Mouse (Mus musculus) spleen, postnatal 4 days (tissue): ENCODE measurements around the gene Stk17b.

ENCODE experiments used
- DNase-seq, 2 experiments: peaks; one replicate each; pipeline ENCODE4 v3.0.0; 2022; ENCODE audit warnings: low spot score in 2 of 2

Stk17b gene

DNA sequence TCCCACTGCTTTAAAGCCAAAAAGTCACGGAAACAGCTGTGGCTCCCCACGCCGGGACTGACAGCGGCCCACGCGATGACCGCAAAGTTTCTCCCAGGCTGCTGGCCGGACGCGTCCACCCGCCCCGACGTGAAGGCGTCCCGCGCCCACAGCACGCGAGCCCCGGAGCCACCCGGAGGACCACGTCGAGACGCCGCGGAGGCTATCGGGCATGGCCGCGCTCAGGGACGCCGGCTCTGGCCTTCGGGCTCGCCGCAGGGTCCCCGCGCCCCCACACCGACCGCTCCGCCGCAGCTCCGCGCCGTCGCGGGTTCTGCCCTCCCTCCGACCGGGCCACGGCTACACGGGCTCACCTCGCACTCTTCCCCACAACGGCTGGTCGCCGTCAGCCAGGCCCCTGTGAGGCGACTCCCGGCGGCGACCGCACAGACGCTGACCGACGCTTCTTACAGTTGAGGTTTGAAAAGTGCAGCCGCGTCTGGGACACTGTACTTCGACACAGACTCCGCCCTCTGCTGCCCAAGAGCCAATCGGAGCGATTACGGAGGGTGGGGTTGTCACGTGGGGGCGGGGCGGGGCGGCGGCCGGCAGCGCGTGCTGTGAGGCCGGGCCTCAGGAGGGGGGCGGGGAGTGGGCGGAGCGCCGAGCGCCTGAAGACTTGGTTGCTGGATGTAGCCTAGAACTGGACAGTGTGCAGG lies at the start of gene Stk17b:
Stk17b (minus strand) TSS at position 504 of the 698 bp plus-strand sequence.
- DNase-seq, result peak; percentile 94

DNA sequence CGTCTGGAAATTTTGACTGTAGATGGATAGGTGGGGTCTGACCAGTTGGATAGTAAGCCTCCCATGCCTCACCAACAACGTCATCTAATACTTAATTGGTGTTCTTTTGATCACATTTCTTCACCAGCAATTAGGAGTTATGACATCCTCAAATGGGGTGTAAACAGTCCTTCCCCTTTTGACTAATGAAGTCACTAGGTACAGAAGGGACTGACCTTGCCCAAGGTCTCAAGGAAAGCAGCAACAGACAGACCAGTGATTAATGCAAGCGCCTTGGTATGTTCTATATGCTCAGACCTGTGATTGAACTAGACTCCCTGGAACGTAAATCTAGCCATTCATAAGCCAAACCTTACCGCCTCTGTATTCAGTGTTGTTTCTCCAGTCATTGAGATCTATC lies 45.3 kb upstream of the Stk17b start:
- peak in 1 of 2 experiments; percentile 32 for DNase-seq

DNA sequence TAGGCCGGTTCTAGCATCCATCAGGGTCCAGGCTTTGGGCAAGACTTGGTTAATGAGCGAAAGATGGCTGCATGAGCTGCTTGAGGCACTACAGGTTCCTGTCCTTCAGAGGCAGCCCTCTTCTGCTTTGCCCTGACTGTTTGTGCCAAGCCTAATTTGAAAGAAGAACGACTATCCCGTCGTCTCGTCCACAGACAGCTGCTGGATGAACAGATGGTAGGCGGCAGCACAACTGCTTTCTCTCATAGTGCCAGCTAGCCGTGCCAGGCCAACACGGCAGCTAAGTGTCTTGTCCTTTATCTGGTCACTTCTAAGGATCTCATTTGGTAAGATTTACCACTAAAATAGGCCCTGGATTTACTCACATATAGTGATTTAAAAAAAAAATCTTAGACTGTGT lies 44.1 kb upstream of the Stk17b start:
- peak in 1 of 2 experiments; percentile 45 for DNase-seq

DNA sequence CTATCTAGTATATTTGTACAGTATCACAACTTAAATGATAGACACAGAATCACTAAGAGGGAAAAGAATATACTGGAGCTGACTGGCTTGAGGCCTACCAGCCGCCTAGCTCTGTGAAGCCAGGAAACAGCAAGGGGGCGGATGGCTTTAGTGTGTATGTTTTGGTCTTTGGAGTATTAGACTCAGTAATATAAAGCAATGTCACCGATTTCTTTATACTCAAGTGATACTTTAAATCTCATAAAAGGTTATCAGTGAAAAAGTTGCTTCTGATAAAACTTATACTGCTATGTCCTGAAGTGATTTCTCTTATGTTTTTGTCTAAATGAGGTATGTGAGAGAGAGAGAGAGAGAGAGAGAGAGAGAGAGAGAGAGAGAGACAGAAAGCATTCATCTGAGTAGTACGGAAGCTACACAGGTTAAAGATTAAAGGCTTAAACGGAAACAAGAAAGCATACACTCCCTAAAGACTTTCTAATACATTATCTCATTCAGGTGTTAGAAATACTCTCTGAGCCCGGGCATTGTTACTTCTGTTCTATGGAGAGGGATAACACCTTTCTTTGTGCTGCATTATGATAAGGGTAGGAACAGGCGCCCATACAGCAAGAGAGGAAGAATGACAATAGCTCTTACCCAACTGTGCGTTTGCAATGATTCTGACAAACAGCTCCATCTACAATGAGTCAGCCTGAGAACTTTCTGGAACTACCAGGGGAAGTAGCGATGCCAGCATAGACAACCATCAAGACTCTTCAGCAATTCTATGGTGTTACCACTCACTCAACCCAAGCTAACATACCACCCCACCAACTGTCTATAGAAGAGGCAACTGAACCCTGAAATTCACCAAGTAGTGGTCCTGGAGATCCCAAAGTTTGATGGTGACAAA lies 39.7 kb upstream of the Stk17b start:
- peak in 1 of 2 experiments; percentile 55 for DNase-seq

DNA sequence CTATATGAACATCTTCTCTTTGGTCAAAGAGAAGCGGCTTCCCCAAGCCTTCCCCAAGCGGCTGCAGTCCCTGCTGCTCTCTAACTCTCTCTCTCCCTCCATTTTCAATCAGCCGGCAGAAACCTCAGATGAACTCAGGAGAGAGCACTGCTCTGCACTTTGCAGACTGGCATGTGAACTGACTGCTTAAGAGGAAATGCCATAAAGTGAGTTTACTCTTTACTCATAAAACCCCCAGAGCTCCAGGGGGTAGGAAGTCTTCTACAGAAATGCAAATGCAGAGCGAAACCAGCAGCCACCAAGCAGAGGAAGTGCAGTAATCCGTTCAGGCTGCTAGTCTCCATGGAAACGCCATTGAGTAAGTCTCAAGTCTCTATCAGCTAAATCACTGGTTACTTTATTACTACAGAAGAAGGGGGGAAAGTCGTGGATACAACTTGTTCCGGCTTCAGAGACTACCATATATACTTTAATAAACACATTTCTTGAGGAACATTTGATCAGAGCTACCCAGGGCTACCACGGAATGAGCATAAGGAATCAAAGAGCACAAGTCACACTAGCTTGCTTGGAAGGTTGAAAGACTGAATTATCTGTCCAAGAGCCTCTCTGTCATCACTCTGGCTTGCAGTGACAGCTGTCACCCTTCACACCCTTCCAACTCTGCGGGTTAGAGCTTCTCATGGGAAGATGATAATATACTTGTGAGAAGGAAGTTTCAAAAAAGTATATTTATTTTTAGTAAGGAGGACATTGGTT lies 38.8 kb upstream of the Stk17b start:
- peak; percentile 53 to 68 for DNase-seq

DNA sequence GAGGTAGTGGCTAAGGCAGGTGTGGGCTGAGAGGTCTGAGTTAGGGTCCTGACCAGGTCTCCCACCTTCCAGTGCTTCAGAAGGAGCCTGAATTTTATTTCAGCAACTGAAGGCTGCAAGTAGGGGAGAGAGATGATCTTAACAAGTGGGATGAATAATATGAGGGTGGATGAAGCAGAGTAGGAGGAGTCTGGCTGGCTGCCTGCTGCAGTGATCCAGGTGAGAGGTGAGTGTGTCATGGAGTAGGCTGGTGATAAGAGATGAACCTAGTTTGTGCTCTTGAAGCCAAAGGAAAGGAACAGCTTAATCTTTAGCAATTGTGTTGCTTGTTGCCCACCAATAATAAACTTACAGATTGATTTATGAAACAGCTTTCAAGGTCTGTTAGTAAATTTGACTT lies 37.0 kb upstream of the Stk17b start:
- DNase-seq, result peak in 1 of 2 experiments; percentile 41

DNA sequence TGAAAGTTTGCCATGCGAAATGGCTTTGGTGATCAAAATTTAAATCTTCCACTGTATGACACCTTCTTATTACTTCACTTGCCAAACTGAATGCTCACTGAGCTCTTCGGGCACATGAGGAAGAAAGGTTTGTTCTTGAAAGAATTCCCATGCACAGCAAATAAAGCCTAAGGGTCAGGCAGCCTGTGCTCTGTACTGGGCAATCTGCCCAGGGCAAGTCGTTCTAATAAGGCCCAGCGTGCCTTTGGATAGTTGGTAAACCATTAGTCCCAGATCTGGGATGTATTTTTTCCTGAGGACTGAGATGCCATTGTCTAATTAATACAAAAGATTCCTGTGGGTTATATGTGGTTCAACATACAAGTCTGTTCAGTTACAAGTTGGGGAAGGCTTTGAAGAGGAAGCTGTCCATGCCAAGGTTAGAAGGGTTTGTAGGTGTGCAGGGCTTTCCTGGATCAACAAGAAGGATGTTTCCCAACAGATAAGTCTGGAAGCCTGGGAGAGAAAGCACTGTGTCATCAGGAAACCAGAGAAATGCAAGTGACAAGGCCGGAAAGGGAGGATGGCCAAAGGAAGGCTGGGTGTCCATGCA lies 35.1 kb upstream of the Stk17b start:
- peak in 1 of 2 experiments; percentile 37 for DNase-seq

DNA sequence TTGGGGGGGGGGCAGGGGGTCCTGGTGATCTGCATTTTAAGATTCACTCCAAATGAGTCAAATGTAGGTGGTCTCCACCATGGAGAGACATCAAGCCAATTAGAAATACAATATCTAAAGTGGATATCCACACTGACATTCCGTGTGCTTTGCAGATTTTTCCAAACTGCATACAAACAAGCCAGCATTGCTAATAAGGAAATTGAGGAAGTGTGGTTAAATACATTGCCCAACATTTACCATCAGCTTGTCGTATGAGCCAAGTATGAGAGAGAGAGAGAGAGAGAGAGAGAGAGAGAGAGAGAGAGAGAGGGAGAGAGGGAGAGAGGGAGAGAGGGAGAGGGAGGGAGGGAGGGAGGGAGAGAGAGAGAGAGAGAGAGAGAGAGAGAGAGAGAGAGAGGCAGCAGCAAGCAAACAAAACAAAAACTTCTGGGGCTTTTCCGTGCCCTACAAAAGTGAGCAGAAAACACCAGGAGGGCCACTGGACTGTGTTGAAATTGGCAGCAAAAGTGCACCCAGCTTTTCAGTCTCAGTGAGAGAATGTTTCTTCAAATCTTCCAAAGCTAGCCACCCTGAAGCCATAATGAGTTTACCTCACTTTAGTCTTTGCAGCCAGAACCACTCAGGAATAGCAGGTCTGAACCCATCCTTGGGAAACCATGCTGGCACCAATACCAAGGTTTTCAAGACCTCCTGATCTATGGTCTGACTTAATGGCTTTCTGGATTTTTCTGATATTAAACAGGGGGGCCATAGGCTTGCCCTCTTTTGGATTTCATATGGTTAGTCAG lies 33.2 kb upstream of the Stk17b start:
- peak in 1 of 2 experiments; percentile 37 for DNase-seq

DNA sequence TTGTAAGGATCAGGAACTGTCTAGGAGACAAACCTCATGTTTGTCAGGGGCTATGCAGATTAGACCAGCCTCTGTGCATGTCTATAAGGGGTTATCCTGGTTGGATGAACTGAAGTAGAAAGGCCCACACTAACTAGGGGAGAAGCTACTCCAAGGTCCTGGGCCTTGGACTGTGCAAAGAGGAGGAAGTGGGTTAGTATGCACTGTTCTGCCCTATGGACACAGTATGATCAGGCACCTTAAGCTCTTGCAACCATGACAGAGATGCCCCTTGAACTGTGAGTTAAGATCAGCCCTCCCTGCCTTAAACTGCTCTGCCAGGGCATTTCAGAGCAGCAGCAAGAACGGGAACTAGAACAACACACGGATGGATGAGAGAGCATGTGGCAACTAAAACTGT lies 31.3 kb upstream of the Stk17b start:
- peak in 1 of 2 experiments; percentile 53 for DNase-seq

DNA sequence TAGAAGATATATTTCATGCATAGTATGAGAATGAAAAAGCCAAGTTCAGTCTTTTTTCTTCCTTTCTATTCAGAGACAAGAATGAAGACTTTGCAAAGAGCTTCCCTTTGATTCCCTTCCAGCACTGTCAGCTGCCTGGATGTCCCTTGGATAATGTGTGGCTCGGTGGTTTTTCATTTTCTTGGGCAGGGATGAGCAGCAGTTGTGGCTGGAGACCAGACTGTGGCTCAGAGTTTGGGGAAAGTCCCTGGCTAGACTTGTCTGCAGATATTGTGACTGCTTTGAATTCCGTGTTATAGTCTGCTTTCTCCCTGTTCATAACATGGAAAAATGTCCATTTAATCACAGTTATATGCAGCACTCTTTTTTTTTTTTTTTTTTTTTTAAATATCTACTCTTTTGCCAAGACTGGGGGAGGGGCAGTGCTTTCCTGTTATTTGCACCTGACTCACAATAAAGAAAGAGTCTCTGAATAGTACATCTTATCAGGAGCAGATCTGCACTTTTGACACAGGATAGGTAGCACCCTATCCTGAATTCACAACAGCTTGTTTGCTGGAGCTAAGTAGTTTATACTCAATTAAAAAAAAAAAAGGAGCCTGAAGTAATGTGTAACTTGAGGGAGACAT lies 29.2 kb upstream of the Stk17b start:
- peak in 1 of 2 experiments; percentile 34 for DNase-seq

DNA sequence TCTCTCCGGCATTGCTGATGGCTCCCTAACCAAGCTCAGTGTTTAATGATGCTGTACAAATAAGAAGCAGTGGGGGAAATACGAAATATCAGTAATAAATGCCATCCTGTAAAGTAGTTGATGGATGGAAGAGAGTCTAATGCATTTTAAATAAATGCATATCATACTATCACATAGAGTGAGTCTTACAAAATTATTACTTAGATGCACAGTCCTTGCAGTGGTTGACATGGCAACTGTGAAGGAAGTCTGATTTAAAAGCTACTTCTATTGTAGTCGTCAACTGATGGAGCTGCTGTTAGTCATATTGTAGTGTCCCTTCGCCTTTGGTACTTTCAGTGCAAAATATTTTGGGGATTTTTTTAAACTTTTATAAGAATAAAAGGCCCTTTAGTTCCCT lies 26.9 kb upstream of the Stk17b start:
- DNase-seq, result no peak

DNA sequence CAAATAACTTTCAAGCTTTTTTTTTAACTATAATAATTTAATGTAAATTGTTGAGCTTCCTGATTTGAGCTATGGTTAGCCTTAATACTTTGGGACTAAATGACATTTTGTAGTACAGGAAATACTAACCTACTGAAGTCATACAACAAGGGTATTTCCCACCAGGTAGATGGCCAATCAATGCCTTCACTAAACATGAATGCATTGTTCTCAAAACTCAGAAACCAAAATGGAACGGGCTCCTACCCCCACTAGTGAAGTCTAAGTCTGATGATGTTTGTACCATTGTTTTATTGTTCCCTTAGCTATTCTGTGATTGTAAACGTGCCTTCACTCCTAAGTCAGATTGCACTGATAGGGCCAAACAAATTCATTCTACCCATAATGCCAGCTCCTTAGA lies 23.2 kb upstream of the Stk17b start:
- peak in 1 of 2 experiments; percentile 15 for DNase-seq

DNA sequence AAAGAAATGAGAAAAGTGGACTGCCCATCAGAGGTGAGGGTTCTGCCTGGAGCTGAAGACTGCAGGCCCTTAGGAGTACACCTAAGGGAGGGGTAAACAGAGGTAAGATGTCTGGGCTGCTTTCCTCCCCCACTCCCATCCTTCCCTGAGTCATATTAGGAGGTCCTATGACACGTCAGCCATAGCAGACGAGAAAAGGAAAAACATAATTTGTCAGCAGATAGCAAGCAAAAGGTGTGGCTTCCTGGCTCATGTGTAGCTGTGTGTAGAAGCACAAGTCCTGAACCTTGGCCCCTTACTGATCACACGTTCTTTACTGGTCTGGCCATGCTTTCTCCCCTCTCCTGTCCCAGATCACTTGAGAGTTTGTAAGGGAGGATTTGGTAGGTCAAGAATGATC lies 12.8 kb upstream of the Stk17b start:
- no peak for DNase-seq

DNA sequence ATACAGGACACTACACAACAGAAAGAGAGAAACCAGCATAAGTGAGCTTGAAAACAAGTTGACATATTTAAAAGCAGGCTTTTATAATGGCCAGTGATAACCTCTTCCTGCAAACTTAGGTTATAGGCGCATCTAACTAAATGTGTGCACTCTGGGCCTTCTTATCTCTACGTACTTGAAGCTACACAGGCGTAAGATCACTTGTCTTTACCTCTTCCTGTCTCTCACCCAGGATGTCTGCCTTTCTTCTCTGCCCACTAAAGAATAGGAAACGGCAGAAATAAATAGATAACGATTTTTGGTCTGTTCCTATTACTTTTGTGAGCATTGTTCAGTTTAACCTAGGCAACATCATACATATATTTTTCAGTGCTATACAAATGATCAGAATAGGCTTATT lies 12.1 kb upstream of the Stk17b start:
- no peak for DNase-seq

DNA sequence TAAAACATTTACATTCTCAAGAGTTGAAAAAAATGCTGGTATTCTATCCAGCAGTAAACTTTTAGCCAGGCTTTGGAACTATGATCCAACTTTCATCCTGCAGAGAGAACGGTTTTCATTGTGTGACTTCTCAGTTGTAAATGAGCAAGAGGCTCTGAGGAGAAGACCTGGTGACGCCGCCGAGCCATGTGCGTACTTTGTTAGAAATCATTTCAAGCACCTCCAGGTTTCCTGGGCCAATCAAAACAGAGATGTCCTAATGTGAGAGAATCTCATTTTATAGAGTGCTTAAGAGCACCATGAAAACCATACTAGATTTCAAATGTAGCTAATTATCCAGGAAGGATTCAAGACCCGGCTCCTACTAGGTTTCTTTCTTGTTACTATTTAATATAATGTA lies 11.2 kb upstream of the Stk17b start:
- DNase-seq, result no peak

DNA sequence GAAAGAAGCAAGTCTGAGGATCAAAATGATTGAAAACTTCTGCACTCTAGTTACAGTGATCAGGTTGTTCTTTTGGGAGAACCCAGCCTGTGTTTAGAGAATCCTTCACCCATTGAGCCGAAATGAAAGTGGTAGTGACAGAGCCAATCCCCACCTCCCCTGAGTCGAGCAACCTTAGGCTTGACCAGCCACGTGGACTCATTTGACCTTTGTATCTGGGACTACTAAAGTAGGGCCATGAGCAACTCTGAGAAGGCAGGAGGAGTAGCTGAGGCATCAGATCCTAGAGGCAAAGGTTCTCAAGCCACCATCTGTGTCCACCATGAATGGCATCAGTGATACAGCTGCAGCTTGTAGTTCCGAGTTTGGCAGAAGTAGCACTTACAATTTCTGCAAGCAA lies 10.6 kb upstream of the Stk17b start:
- no peak for DNase-seq

DNA sequence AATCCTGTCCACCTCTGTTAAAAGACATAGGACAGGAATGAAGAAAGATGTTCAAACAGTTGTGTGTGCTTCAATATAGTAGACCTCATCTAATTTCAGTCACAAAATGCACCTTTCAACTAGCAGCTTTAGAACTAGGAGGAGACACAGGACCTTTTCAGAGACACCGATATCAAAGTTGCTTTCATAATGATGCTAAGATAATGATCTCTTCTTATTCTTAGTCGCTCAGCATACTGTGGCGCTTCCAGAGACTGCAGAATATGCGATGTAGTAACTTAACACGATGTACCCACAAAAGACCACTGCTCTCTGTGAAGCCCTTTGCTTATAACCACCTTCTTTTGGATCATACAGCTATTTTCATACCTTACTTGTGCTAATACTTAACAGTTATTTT lies 10.1 kb upstream of the Stk17b start:
- DNase-seq, result no peak

DNA sequence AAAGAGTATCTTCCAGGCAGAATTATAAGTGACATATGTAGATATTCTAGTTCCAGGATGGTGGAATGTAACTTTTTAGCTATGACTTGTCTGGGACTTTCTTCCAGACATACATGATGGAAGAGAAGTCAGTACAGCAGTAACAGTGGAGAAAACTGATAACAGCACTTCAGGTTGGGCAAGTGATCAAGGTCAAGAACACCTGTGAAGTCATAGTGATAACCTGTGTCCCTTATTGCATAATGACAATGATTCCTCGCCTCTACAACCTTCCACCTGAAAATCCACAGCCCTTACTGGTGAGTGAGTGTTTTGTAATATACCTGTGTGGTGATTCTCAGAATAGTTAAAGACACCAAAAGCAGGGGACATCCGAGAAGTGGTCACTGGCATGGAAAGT lies 9.3 kb upstream of the Stk17b start:
- DNase-seq, result no peak

DNA sequence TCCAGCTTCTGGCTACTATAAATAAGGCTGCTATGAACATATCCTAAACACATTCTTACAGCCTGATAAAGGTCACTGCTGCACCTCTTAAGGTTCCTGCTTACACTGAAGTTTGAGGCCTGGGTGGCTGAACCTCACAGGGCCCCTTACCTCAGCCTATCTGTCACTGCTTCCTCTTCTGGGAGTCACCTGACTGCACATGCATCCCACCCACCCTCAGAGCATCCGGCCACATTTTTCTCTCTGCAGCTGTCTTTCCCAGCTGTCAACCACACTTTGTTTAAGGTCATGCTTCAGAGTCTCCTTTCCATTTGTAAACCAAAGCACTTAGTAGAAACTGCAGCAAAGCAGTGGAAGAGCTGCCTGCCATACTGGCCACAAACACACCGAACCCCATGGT lies 6.3 kb upstream of the Stk17b start:
- DNase-seq, result peak; percentile 66 to 74

DNA sequence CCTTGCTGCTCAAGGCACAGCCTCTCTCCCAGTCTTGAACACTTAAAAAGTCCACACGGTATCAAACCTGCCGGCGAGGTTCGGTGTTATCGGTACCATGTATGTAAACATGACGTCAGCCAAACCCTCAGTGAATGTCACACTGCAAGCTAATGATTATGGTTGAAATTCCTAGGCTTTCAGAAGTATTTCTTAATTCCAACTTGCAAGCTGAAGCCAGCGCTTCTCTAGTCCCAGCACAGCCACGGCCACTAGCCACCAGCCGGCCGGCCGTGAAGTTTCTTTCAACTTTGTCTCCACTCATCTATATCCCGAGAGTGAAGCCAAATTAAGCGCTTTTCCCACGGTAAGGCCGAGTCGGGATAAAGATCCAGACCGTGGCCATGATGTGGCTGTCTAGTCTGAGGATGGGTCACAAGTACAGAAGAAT lies 718 bp downstream of the Stk17b start:
- peak; percentile 50 to 73 for DNase-seq
